In genomic region chr1:77504813-77505212, GRCm38 (mm10) we compare ENCODE assay signal across 14 mouse cellular contexts. TPM values are rescaled to one million over a fixed set of nuclear protein-coding genes. Genes with fewer than 3 reads are reported as not detected.
DNase-seq lines count a peak whose midpoint lies in the region; ATAC-seq lines count a peak whose summit lies in the region.
"Had no signal": no experiment of that assay in that cellular context is flagged by ENCODE, and none has a peak within 500 bp of the region (broad histone marks: within the 10 kb centered on the region; RNA-seq: fewer than 3 reads in every experiment).

No protein-coding gene starts in this region.

- no peak overlapping the region for H3K27ac ChIP-seq in heart, embryonic 13.5 days (replicated peaks)
- H3K27ac ChIP-seq in embryonic facial prominence, embryonic 15.5 days (replicated peaks) = no peak overlapping the region
- no peak overlapping the region for H3K27ac ChIP-seq in hindbrain, embryonic 14.5 days
- no peak overlapping the region for H3K27ac ChIP-seq in midbrain, embryonic 16.5 days (ENCODE audit: low read length)
- H3K27ac ChIP-seq in intestine, embryonic 15.5 days = no peak overlapping the region

- peaks cover 9% of the 10 kb centered on the region; the same call in 1 of the 2 replicates for H3K27me3 ChIP-seq in heart, embryonic 13.5 days (replicated peaks)
- H3K27me3 ChIP-seq in embryonic facial prominence, embryonic 15.5 days = no peaks in the 10 kb centered on the region
- H3K27me3 ChIP-seq in hindbrain, embryonic 14.5 days (ENCODE audit: control insufficient read depth, insufficient read depth, low read length) = no peaks in the 10 kb centered on the region
- no peaks in the 10 kb centered on the region for H3K27me3 ChIP-seq in midbrain, embryonic 16.5 days (ENCODE audit: control insufficient read depth, insufficient read depth, low read depth, low read length)
- H3K27me3 ChIP-seq in intestine, embryonic 15.5 days (replicated peaks) = no peaks in the 10 kb centered on the region

- H3K9me3 ChIP-seq in heart, embryonic 13.5 days = no peaks in the 10 kb centered on the region
- H3K9me3 ChIP-seq in embryonic facial prominence, embryonic 15.5 days (replicated peaks) = no peaks in the 10 kb centered on the region
- no peaks in the 10 kb centered on the region for H3K9me3 ChIP-seq in hindbrain, embryonic 14.5 days (ENCODE audit: control insufficient read depth, low read length)
- H3K9me3 ChIP-seq in midbrain, embryonic 16.5 days (replicated peaks; ENCODE audit: control insufficient read depth, low read length, poor library complexity, severe bottlenecking) = no peaks in the 10 kb centered on the region
- no peaks in the 10 kb centered on the region for H3K9me3 ChIP-seq in intestine, embryonic 15.5 days

- DNase-seq in heart, postnatal 36 days = no peak
- DNase-seq in hindbrain, embryonic 14.5 days (ENCODE audit: low spot score) = no peak
- DNase-seq in cerebellum, postnatal 4 days (ENCODE audit: low spot score in 2 of 2) = no peak
- no peak for DNase-seq in embryo, embryonic 10.5 days (ENCODE audit: low spot score)
- DNase-seq: adrenal gland, adult 2 months; gastrocnemius, postnatal 36 days; kidney, postnatal 14 days; left cerebral cortex, postnatal 4 days; spleen, adult 18-20 months; thymus, postnatal 14 days had no signal

- H3K4me3 ChIP-seq in heart, embryonic 13.5 days = no peak overlapping the region
- peak overlapping the region; percentile 3; the same call in 1 of the 2 replicates for H3K4me3 ChIP-seq in embryonic facial prominence, embryonic 15.5 days (replicated peaks)
- peak overlapping the region; percentile 30; the same call in 1 of the 2 replicates for H3K4me3 ChIP-seq in hindbrain, embryonic 14.5 days (replicated peaks; ENCODE audit: low read length)
- peak overlapping the region; percentile 33; the same call in 1 of the 2 replicates for H3K4me3 ChIP-seq in midbrain, embryonic 16.5 days (ENCODE audit: low read depth, low read length)
- no peak overlapping the region for H3K4me3 ChIP-seq in intestine, embryonic 15.5 days (replicated peaks)

- 38% methylated on average over 2 of the region's 2 CpGs for WGBS in heart, embryonic 13.5 days
- WGBS in embryonic facial prominence, embryonic 15.5 days = 51% methylated on average over 2 of the region's 2 CpGs
- 29% methylated on average over 2 of the region's 2 CpGs for WGBS in hindbrain, embryonic 14.5 days
- 31% methylated on average over 2 of the region's 2 CpGs for WGBS in midbrain, embryonic 16.5 days
- 66% methylated on average over 2 of the region's 2 CpGs for WGBS in intestine, embryonic 15.5 days

- H3K4me2 ChIP-seq in heart, embryonic 13.5 days = 0 out of 2 replicates have a peak overlapping the region, but pooled peaks have one; percentile 11
- peak overlapping the region; percentile 17; the same call in 1 of the 2 replicates for H3K4me2 ChIP-seq in embryonic facial prominence, embryonic 15.5 days (replicated peaks)
- H3K4me2 ChIP-seq in hindbrain, embryonic 14.5 days (replicated peaks) = peak overlapping the region; percentile 57
- H3K4me2 ChIP-seq in midbrain, embryonic 16.5 days (ENCODE audit: low read length) = peak overlapping the region; percentile 55
- H3K4me2 ChIP-seq in intestine, embryonic 15.5 days (replicated peaks) = no peak overlapping the region

- no peak overlapping the region for H3K9ac ChIP-seq in heart, embryonic 13.5 days
- H3K9ac ChIP-seq in embryonic facial prominence, embryonic 15.5 days = no peak overlapping the region
- H3K9ac ChIP-seq in hindbrain, embryonic 14.5 days = 0 out of 2 replicates have a peak overlapping the region, but pooled peaks have one; percentile 9
- H3K9ac ChIP-seq in midbrain, embryonic 16.5 days (ENCODE audit: low read depth, low read length) = no peak overlapping the region
- no peak overlapping the region for H3K9ac ChIP-seq in intestine, embryonic 15.5 days

- intact Hi-C loops in heart, postnatal 36 days (cut with DNase I) = no loop called here

- peaks cover 20% of the 10 kb centered on the region for H3K36me3 ChIP-seq in heart, embryonic 13.5 days
- H3K36me3 ChIP-seq in embryonic facial prominence, embryonic 15.5 days = 0 out of 2 replicates have a peak, but pooled peaks cover 14% of the 10 kb centered on the region
- H3K36me3 ChIP-seq in hindbrain, embryonic 14.5 days (replicated peaks; ENCODE audit: control insufficient read depth, insufficient read depth) = peaks cover 15% of the 10 kb centered on the region
- no peaks in the 10 kb centered on the region for H3K36me3 ChIP-seq in midbrain, embryonic 16.5 days (ENCODE audit: control insufficient read depth, insufficient read depth, low read length)
- H3K36me3 ChIP-seq in intestine, embryonic 15.5 days = peaks cover 8% of the 10 kb centered on the region; the same call in 1 of the 2 replicates

- H3K4me1 ChIP-seq in heart, embryonic 13.5 days = peaks cover 30% of the 10 kb centered on the region
- H3K4me1 ChIP-seq in embryonic facial prominence, embryonic 15.5 days = peaks cover 40% of the 10 kb centered on the region
- H3K4me1 ChIP-seq in hindbrain, embryonic 14.5 days (replicated peaks; ENCODE audit: control insufficient read depth, insufficient read depth, low read length) = peaks cover 69% of the 10 kb centered on the region
- H3K4me1 ChIP-seq in midbrain, embryonic 16.5 days (ENCODE audit: control insufficient read depth, insufficient read depth, low read length) = peaks cover 64% of the 10 kb centered on the region
- 0 out of 2 replicates have a peak, but pooled peaks cover 2% of the 10 kb centered on the region for H3K4me1 ChIP-seq in intestine, embryonic 15.5 days (replicated peaks)

- ATAC-seq in heart, embryonic 13.5 days (ENCODE audit: extremely low read depth, insufficient number of reproducible peaks, low FRiP score, low TSS enrichment) = no peak
- ATAC-seq in embryonic facial prominence, embryonic 15.5 days (ENCODE audit: insufficient number of reproducible peaks, low FRiP score, low TSS enrichment, low read depth) = no peak
- ATAC-seq in hindbrain, embryonic 14.5 days (ENCODE audit: low FRiP score) = no peak
- ATAC-seq in midbrain, embryonic 16.5 days = no peak
- ATAC-seq in intestine, embryonic 15.5 days = no peak

RNA-seq across cellular contexts. Expression of gene Epha4, which starts 10.1 kb away (rescaled TPM):
- 6.0 and 6.1 TPM in 2 replicates for polyA plus RNA-seq in heart, embryonic 13.5 days (2015; fragmentation: Nextera tagmentation; extraction: Ambion mirVana)
- 10 to 100 TPM; 21.9 to 26.5 TPM for total RNA-seq in heart, postnatal 36 days (2021)
- polyA plus RNA-seq in embryonic facial prominence, embryonic 15.5 days (2015; fragmentation: Nextera tagmentation; extraction: Ambion mirVana) = 36.8 and 38.2 TPM in 2 replicates
- polyA plus RNA-seq in hindbrain, embryonic 14.5 days (2014; fragmentation: Nextera tagmentation; extraction: Ambion mirVana) = 49.3 and 50.0 TPM in 2 replicates
- 30.4 and 36.8 TPM in 2 replicates for polyA plus RNA-seq in midbrain, embryonic 16.5 days (2015; fragmentation: Nextera tagmentation; extraction: Ambion mirVana)
- polyA plus RNA-seq in intestine, embryonic 15.5 days (2015; fragmentation: Nextera tagmentation; extraction: Ambion mirVana) = 8.7 and 10.4 TPM in 2 replicates

Comparison
In these comparisons a context has a peak if more than half of its experiments do, and no peak if none do; other contexts are left out.
1. H3K4me3 ChIP-seq: peak in embryonic facial prominence, embryonic 15.5 days (single experiment), hindbrain, embryonic 14.5 days (single experiment) and midbrain, embryonic 16.5 days (single experiment); none in heart, embryonic 13.5 days (single experiment) and intestine, embryonic 15.5 days (single experiment).